ENCODE assay signal across 8 mouse cellular contexts in genomic region chr11:51635525-51636322, GRCm38 (mm10). TPM values are rescaled to one million over a fixed set of nuclear protein-coding genes. Genes with fewer than 3 reads are reported as not detected.
DNase-seq lines count a peak whose midpoint lies in the region; ATAC-seq and TF ChIP-seq lines count a peak whose summit lies in the region.

TSS of gene Rmnd5b (minus strand) at chr11:51635896.

- peaks cover 32% of the 10 kb centered on the region for H3K4me1 ChIP-seq in lung, embryonic 15.5 days
- H3K4me1 ChIP-seq in thymus, adult 2 months (replicated peaks; ENCODE audit: control insufficient read depth, insufficient read depth, low read length), result peaks cover 38% of the 10 kb centered on the region

- H3K4me3 ChIP-seq in lung, embryonic 15.5 days, result peak within 1 kb of the TSS; percentile 73
- peak within 1 kb of the TSS; percentile 71 for H3K4me3 ChIP-seq in thymus, adult 2 months (ENCODE audit: control insufficient read depth, insufficient read depth, low read length)

- under 1% methylated on average over 61 of the region's 61 CpGs for WGBS in lung, embryonic 15.5 days
- WGBS in thymus, adult 2 months, result under 1% methylated on average over 61 of the region's 61 CpGs

- no peaks in the 10 kb centered on the region for H3K36me3 ChIP-seq in lung, embryonic 15.5 days
- H3K36me3 ChIP-seq in thymus, adult 2 months (ENCODE audit: control insufficient read depth, insufficient read depth, low read length), result no peaks in the 10 kb centered on the region

- peak; percentile 93 for ATAC-seq in frontal cortex, adult (ENCODE audit: low TSS enrichment)
- ATAC-seq in hematopoietic stem cell, adult 5-6 weeks (replicated peaks in 1 of 2; ENCODE audit: insufficient read depth in 1 of 2, low FRiP score in 2 of 2, low TSS enrichment in 1 of 2, low read depth in 1 of 2, poor library complexity in 2 of 2, severe bottlenecking in 2 of 2), result peak; percentile 13 to 47; a peak in 3 of 4 replicates
- ATAC-seq in lung, embryonic 15.5 days (ENCODE audit: borderline replicate concordance, extremely low read depth, low FRiP score, low TSS enrichment), result peak; percentile 73

- H3K4me2 ChIP-seq in lung, embryonic 15.5 days, result peak within 1 kb of the TSS; percentile 89

- no peaks in the 10 kb centered on the region for H3K9me3 ChIP-seq in lung, embryonic 15.5 days

- no peaks in the 10 kb centered on the region for H3K27me3 ChIP-seq in lung, embryonic 15.5 days
- H3K27me3 ChIP-seq in thymus, adult 2 months (ENCODE audit: control insufficient read depth, insufficient read depth, low read length), result no peaks in the 10 kb centered on the region

- TF ChIP-seq POLR2A in thymus, adult 2 months (IDR thresholded peaks at IDR 0.05; ENCODE audit: control insufficient read depth, extremely low read depth, insufficient read depth, low read length, poor library complexity), result peak; percentile 67; the same call in 1 of the 2 replicates

- peak within 1 kb of the TSS; percentile 88 for H3K27ac ChIP-seq in lung, embryonic 15.5 days
- H3K27ac ChIP-seq in thymus, adult 2 months (ENCODE audit: control insufficient read depth, insufficient read depth, low read length), result peak within 1 kb of the TSS; percentile 93

- DNase-seq in Muller cell, postnatal 12 days (ENCODE audit: inconsistent ontology term), result peak; percentile 91
- DNase-seq in cerebellum, adult 9-10 months, result peak; percentile 90
- DNase-seq in layer of hippocampus, adult 9-10 months (ENCODE audit: low spot score), result peak; percentile 87
- peak; percentile 80 for DNase-seq in ovary, adult 18-20 months (ENCODE audit: low spot score)
- DNase-seq in thymus, adult 2 months, result peak; percentile 85

- peak; percentile 61; the same call in 1 of the 2 replicates for TF ChIP-seq CTCF in thymus, adult 2 months (IDR thresholded peaks at IDR 0.05; ENCODE audit: borderline replicate concordance, control insufficient read depth, extremely low read depth, insufficient read depth, low read length, poor library complexity)

- H3K9ac ChIP-seq in lung, embryonic 15.5 days, result peak within 1 kb of the TSS; percentile 73

RNA-seq across cellular contexts. Expression of gene Rmnd5b, which starts in this region (rescaled TPM):
- total RNA-seq in hematopoietic stem cell, adult 5-6 weeks (2017), result 15.6 and 27.8 TPM in 2 replicates
- 43.7 and 43.8 TPM in 2 replicates for polyA plus RNA-seq in lung, embryonic 15.5 days (2015; fragmentation: Nextera tagmentation; extraction: Ambion mirVana)
- polyA plus RNA-seq in thymus, adult 2 months (2012; rRNA removed), result 123 and 125 TPM in 2 replicates

Comparison
In these comparisons a context has a peak if more than half of its experiments do, and no peak if none do; other contexts are left out.
1. Peak in every context shown above with its lines: DNase-seq, ATAC-seq, H3K4me3 ChIP-seq and H3K27ac ChIP-seq.
2. ATAC-seq: peak in every context shown above with its lines; median percentile 93 in frontal cortex, adult; 73 in lung, embryonic 15.5 days; 30 in hematopoietic stem cell, adult 5-6 weeks.